Mouse (Mus musculus): Measurements from ENCODE around the gene Mcm3ap. TPM values are rescaled to one million over a fixed set of nuclear protein-coding genes. Genes with fewer than 3 reads are reported as not detected.

Mcm3ap gene
- polyA plus RNA-seq, 2 experiments = 12.5 to 23.4 TPM

DNA sequence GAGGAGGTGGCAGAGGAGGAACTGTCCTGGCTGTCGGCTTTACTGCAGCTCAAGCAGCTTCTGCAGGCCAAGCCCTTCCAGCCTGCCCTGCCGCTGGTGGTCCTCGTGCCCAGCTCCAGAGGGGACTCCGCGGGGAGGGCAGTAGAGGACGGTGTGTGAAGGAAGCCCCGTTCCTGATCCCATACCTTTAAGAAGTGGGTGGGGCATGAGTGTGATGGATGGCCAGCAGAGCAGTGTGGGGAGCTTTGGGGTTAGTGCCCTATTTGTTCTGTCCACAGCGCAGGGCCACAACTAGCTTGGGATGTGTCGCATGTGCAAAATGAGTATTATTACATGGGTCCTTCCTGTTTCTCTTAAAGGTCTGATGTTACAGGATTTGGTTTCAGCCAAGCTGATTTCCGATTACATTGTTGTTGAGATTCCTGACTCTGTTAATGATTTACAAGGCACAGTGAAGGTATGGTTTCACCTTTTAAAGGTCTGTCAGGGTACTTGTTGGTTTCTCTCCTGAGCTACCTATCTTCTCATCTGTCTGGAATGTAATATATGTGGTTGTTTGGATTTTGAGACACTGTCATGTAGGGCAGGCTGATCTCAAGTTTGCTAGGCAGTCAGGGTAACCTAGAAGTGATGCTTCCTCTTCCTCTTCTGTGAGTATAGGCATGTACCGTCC lies 35.7 kb downstream of the Mcm3ap start:
- no peak for TF ChIP-seq EP300 (IDR thresholded peaks at IDR 0.05; ENCODE audit: low read depth)
- TF ChIP-seq CTCF (IDR thresholded peaks at IDR 0.05; ENCODE audit: low read depth) = no peak
- ATAC-seq (ENCODE audit: insufficient read depth) (no peak), DNase-seq (ENCODE audit: low read depth in 3 of 3, low spot score in 3 of 3) (no peak)
- Histone ChIP-seq H3K9me3 (ENCODE audit: control insufficient read depth, low read length) (no peaks in the 10 kb centered on the region), H3K9ac (replicated peaks) (no peak overlapping the region), H3K36me3 (replicated peaks; ENCODE audit: control insufficient read depth, insufficient read depth, low read depth) (peaks cover 47% of the 10 kb centered on the region), H3K4me3 (ENCODE audit: insufficient read depth in 1 of 2, low read depth in 2 of 2, low read length in 2 of 2) (no peak overlapping the region), H3K27ac (no peak overlapping the region), H3K4me1 (replicated peaks; ENCODE audit: control insufficient read depth in 2 of 2, insufficient read depth in 2 of 2, low read length in 1 of 2) (peaks cover 0 to 4% of the 10 kb centered on the region in 2 experiments; a peak in 1 of 4 replicates), H3K27me3 (ENCODE audit: control insufficient read depth, insufficient read depth, low read length) (no peaks in the 10 kb centered on the region), H3K4me2 (ENCODE audit: low read depth) (no peak overlapping the region)
- WGBS (ENCODE audit: insufficient replicate concordance) = 74% methylated on average over 11 of the region's 11 CpGs

DNA sequence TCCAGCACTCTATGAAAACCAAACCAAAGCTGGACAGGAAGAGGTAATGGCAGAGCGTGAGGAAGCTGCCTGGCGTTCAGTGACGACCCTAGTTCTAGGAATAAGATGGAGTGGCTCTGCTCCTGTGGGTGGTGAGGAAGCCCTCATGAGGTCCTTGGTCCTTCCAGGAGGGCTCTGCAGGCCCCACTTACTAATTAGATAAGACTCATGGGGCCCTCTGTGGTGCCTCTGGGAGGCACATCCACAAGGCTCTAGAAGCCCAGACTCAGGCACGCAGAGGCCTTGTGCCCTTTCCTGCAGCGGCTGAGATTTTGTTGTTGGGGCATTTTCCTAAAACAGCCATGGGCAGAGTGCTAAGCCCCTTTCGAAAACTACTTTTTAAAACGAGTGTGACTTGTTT lies 37.1 kb downstream of the Mcm3ap start:
- 65% methylated on average over 7 of the region's 7 CpGs for WGBS (ENCODE audit: insufficient replicate concordance)
- DNase-seq (ENCODE audit: low read depth in 3 of 3, low spot score in 3 of 3) (no peak), ATAC-seq (ENCODE audit: insufficient read depth) (no peak)
- no peak overlapping the region for H3K4me3 ChIP-seq (ENCODE audit: insufficient read depth in 1 of 2, low read depth in 2 of 2, low read length in 2 of 2)
- H3K4me1 ChIP-seq (replicated peaks; ENCODE audit: control insufficient read depth in 2 of 2, insufficient read depth in 2 of 2, low read length in 1 of 2) = peaks cover 0 to 4% of the 10 kb centered on the region in 2 experiments; a peak in 1 of 4 replicates
- TF ChIP-seq EP300 (IDR thresholded peaks at IDR 0.05; ENCODE audit: low read depth) = no peak
- TF ChIP-seq CTCF (IDR thresholded peaks at IDR 0.05; ENCODE audit: low read depth) = no peak
- H3K27ac ChIP-seq = no peak overlapping the region
- H3K9ac ChIP-seq (replicated peaks) = no peak overlapping the region
- no peaks in the 10 kb centered on the region for H3K27me3 ChIP-seq (ENCODE audit: control insufficient read depth, insufficient read depth, low read length)
- H3K36me3 ChIP-seq (replicated peaks; ENCODE audit: control insufficient read depth, insufficient read depth, low read depth) = peaks cover 35% of the 10 kb centered on the region
- no peak overlapping the region for H3K4me2 ChIP-seq (ENCODE audit: low read depth)
- H3K9me3 ChIP-seq (ENCODE audit: control insufficient read depth, low read length) = no peaks in the 10 kb centered on the region

- Histone ChIP-seq H3K4me3 (ENCODE audit: insufficient read depth in 1 of 2, low read depth in 2 of 2, low read length in 2 of 2) (no peak overlapping the region), H3K36me3 (replicated peaks; ENCODE audit: control insufficient read depth, insufficient read depth, low read depth) (peaks cover 3% of the 10 kb centered on the region), H3K9me3 (ENCODE audit: control insufficient read depth, low read length) (no peaks in the 10 kb centered on the region), H3K9ac (replicated peaks) (no peak overlapping the region), H3K27ac (no peak overlapping the region), H3K27me3 (ENCODE audit: control insufficient read depth, insufficient read depth, low read length) (no peaks in the 10 kb centered on the region), H3K4me1 (replicated peaks; ENCODE audit: control insufficient read depth in 2 of 2, insufficient read depth in 2 of 2, low read length in 1 of 2) (no peaks in the 10 kb centered on the region), H3K4me2 (ENCODE audit: low read depth) (no peak overlapping the region)
- ATAC-seq (ENCODE audit: insufficient read depth) (peak; percentile 77), DNase-seq (ENCODE audit: low read depth in 3 of 3, low spot score in 3 of 3) (peak; percentile 58 to 65 (median 60))
- TF ChIP-seq EP300 (IDR thresholded peaks at IDR 0.05; ENCODE audit: low read depth) = no peak
- peak; percentile 98 for TF ChIP-seq CTCF (IDR thresholded peaks at IDR 0.05; ENCODE audit: low read depth)
- 34% methylated on average over 5 of the region's 5 CpGs for WGBS (ENCODE audit: insufficient replicate concordance)
These were observed 44.3 kb downstream of the Mcm3ap start for GRCm38 (mm10) chr10:76512965-76513583.

DNA sequence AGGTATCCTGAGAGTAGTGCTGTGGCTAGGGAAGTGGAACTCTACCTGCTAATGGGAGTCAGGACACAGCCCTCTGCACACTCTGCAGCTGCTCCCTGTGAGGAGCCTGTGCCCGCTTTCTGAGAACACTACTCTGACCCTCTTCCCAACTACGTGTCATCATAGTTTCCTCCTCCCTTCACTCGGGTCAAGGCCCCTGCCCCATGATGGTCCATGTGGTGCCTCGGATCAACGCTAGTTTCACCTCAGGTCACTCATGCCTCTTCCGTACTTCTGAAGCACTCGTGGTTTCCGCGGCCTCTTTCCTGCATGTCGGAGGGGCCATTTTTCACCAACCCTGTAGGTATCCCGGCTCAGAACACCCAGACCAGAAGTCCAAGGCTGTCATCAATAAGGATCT lies 62.2 kb downstream of the Mcm3ap start:
- no peak overlapping the region for H3K9ac ChIP-seq (replicated peaks)
- no peaks in the 10 kb centered on the region for H3K27me3 ChIP-seq (ENCODE audit: control insufficient read depth, insufficient read depth, low read length)
- H3K4me3 ChIP-seq (ENCODE audit: insufficient read depth in 1 of 2, low read depth in 2 of 2, low read length in 2 of 2) = peak overlapping the region; percentile 66 to 71
- H3K4me1 ChIP-seq (replicated peaks; ENCODE audit: control insufficient read depth in 2 of 2, insufficient read depth in 2 of 2, low read length in 1 of 2) = peaks cover 0 to 7% of the 10 kb centered on the region in 2 experiments; a peak in 3 of 4 replicates
- DNase-seq (ENCODE audit: low read depth in 3 of 3, low spot score in 3 of 3) (no peak), ATAC-seq (ENCODE audit: insufficient read depth) (no peak; the same call in 1 of the 2 replicates)
- no peak for TF ChIP-seq CTCF (IDR thresholded peaks at IDR 0.05; ENCODE audit: low read depth)
- TF ChIP-seq EP300 (IDR thresholded peaks at IDR 0.05; ENCODE audit: low read depth) = no peak
- peak overlapping the region; percentile 98 for H3K4me2 ChIP-seq (ENCODE audit: low read depth)
- no peaks in the 10 kb centered on the region for H3K9me3 ChIP-seq (ENCODE audit: control insufficient read depth, low read length)
- peaks cover 4% of the 10 kb centered on the region for H3K36me3 ChIP-seq (replicated peaks; ENCODE audit: control insufficient read depth, insufficient read depth, low read depth)
- H3K27ac ChIP-seq = no peak overlapping the region
- WGBS (ENCODE audit: insufficient replicate concordance) = 1% methylated on average over 11 of the region's 11 CpGs

GRCm38 (mm10) chr10:76531375-76531774 lies 62.6 kb downstream of the Mcm3ap start, which contains the start of gene Lss:
Gene Lss, plus strand, starts transcription at chr10:76531588.
- peak; percentile 99 for ATAC-seq (ENCODE audit: insufficient read depth)
- 0 out of 2 replicates have a peak, but pooled peaks have one; percentile 34 for TF ChIP-seq CTCF (IDR thresholded peaks at IDR 0.05; ENCODE audit: low read depth)
- TF ChIP-seq EP300 (IDR thresholded peaks at IDR 0.05; ENCODE audit: low read depth) = no peak
- peaks cover 5% of the 10 kb centered on the region for H3K36me3 ChIP-seq (replicated peaks; ENCODE audit: control insufficient read depth, insufficient read depth, low read depth)
- H3K4me2 ChIP-seq (ENCODE audit: low read depth) = peak within 1 kb of the TSS; percentile 98
- H3K4me3 ChIP-seq (ENCODE audit: insufficient read depth in 1 of 2, low read depth in 2 of 2, low read length in 2 of 2) = peak within 1 kb of the TSS; percentile 66 to 71
- peak within 1 kb of the TSS; percentile 28; the same call in 1 of the 2 replicates for H3K27ac ChIP-seq
- H3K27me3 ChIP-seq (ENCODE audit: control insufficient read depth, insufficient read depth, low read length) = no peaks in the 10 kb centered on the region
- peaks cover 0 to 7% of the 10 kb centered on the region in 2 experiments; a peak in 3 of 4 replicates for H3K4me1 ChIP-seq (replicated peaks; ENCODE audit: control insufficient read depth in 2 of 2, insufficient read depth in 2 of 2, low read length in 1 of 2)
- peak; percentile 88 to 91 (median 89) for DNase-seq (ENCODE audit: low read depth in 3 of 3, low spot score in 3 of 3)
- peak within 1 kb of the TSS; percentile 73 for H3K9ac ChIP-seq (replicated peaks)
- WGBS (ENCODE audit: insufficient replicate concordance) = under 1% methylated on average over 37 of the region's 37 CpGs
- no peaks in the 10 kb centered on the region for H3K9me3 ChIP-seq (ENCODE audit: control insufficient read depth, low read length)

Measured in liver, embryonic 14.5 days (tissue).